Mouse (Mus musculus): Measurements from ENCODE around the gene Atp2b1.

Gene Atp2b1

DNA sequence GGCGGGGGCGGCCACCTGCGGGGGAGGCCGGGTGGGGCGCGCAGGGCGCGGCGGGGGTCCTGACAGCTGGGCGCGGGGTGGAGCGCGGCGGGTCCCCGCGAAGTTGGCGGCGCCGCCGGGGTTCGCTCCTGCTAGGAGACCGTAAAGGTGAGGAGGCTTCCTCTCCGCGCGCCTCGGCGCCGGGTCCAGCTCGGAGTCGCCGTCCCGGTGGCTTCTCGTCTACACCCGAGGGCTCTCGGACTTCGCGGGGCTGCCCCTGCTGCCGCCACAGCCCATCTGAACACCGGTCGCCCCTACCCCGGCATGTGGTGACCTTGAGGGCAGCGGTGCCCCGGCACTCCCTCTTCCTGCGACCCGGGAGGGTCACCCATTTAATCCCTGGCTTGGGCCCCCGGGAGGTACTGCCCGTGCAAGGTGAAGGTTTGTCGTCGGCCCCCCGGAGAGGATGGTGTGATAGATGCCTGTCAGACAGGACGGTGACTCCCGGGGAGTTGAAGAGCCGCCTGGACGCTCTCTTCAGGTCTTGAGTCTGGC lies 1.3 kb downstream of the Atp2b1 start:
- intact Hi-C loops (cut with DNase I), result loop anchor here (5.0 to 10.0 kb wide), 4 partner anchors 77 to 421 kb away; no protein-coding TSS in a partner anchor

- intact Hi-C loops (cut with DNase I), result loop anchor here (5.0 to 10.0 kb wide), 4 partner anchors 76 to 421 kb away; no protein-coding TSS in a partner anchor
Observed at GRCm38 (mm10) chr10:98916011-98916780, 2.0 kb downstream of the Atp2b1 start.

GRCm38 (mm10) chr10:98916781-98917340 lies 2.7 kb downstream of the Atp2b1 start:
- intact Hi-C loops (cut with DNase I), result loop anchor here (5.0 to 10.0 kb wide), 4 partner anchors 75 to 422 kb away; no protein-coding TSS in a partner anchor

- intact Hi-C loops (cut with DNase I), result no loop called here
Observed at GRCm38 (mm10) chr10:98925081-98925480, 10.9 kb downstream of the Atp2b1 start.

DNA sequence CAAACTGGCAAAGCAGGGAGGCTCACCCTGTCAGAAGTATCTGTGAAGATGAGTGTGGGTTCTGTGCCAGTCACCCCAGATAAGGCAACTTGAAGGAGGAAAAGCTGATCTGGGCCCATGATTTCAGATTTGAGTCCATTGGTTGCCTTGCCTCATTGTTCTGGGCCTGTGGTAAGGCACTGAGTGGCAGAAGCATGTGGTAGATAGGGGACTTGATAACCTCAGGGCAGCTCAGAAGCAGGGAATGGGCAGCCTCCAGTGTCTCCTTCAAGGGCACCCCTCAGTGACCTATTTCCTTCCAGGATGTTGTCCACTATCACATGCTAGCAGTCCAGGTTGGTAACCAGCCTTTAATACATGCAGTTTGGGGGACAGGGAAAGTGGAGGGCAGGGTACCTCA lies 12.8 kb downstream of the Atp2b1 start:
- intact Hi-C loops (cut with DNase I), result no loop called here

DNA sequence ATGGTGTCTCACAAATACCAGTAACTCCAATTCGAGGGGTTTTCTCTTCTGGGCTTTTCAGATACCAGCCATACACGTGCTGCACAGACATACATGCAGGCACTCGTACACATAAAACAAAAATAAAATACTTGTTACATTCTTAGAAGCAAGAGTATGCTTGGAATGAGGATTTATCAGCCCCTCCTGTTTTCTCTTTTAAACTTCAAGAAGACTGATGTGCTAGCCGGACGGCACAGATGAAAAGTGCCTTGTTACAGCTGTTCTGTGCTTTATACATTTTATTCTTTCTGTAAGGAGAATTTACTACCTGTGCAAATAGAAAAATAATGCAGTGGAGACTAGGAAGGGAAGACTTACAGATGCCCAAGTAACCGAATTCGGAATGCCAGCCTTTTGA lies 15.2 kb downstream of the Atp2b1 start:
- intact Hi-C loops (cut with DNase I), result no loop called here

DNA sequence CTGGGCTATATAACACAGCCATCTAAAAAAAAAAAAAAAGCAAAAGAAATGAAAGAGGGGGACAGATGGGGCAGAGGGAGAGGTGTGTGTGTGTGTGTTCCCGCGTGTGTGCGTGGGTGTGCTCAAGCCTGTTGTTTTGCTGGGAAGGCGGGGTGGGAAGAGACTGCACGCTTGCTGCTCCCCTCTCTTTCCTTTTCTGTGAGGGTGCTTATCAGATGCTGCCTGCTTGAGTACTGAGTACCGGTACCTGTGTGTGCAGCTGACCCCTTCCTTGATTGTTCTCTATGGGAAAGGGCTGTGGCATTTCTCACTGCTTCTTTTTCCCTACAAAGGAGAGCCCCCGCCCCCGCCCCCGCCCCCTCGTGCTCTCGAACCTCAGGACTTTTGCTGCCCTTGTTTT lies 15.9 kb downstream of the Atp2b1 start:
- intact Hi-C loops (cut with DNase I), result no loop called here

- intact Hi-C loops (cut with DNase I), result no loop called here
Observed at GRCm38 (mm10) chr10:98940137-98940536, 25.9 kb downstream of the Atp2b1 start.

DNA sequence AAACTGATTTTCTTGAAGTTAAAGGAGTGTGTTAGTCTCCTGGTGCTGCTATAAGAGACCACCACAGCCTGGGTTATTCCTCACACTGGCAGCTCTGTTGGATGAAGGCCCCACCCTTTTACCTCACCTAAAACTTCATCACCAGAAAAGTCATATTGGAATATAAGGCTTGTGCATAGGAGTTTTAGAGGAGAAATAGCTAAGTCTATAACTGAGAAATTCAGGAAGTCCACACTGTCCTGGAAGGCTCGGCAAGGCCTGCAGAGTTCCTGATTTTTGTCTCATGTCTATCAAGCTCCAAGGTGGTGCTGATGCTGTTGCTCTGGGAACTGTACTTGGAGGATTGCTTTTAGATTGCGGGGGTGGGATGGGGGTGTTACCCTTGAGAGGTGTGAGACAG lies 26.6 kb downstream of the Atp2b1 start:
- intact Hi-C loops (cut with DNase I), result no loop called here

GRCm38 (mm10) chr10:98941991-98942390 lies 27.8 kb downstream of the Atp2b1 start:
- intact Hi-C loops (cut with DNase I), result no loop called here

GRCm38 (mm10) chr10:98942999-98943398 lies 28.8 kb downstream of the Atp2b1 start:
- intact Hi-C loops (cut with DNase I), result no loop called here

DNA sequence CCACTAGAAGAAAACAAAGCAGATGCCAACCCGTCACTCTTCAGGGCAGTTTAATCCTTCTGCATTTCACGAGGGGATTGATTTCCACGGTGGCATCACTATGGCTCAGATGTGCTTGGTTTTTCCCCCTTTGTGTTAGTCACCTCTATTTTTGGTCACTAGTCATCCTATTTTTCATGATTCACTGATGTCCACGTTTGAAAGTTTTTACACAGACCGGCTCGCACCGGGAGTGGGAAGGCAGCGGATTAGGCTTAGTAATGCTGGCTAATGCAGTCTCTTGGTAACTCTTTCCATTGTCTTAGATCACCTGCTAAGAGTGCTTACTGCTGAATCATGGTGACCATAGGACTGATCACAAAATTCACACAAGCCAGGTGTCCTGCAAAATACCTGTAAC lies 29.7 kb downstream of the Atp2b1 start:
- intact Hi-C loops (cut with DNase I), result no loop called here

- intact Hi-C loops (cut with DNase I), result no loop called here
Observed at GRCm38 (mm10) chr10:98946031-98946791, 32.0 kb downstream of the Atp2b1 start.

GRCm38 (mm10) chr10:98947206-98947605 lies 33.0 kb downstream of the Atp2b1 start:
- intact Hi-C loops (cut with DNase I), result no loop called here

DNA sequence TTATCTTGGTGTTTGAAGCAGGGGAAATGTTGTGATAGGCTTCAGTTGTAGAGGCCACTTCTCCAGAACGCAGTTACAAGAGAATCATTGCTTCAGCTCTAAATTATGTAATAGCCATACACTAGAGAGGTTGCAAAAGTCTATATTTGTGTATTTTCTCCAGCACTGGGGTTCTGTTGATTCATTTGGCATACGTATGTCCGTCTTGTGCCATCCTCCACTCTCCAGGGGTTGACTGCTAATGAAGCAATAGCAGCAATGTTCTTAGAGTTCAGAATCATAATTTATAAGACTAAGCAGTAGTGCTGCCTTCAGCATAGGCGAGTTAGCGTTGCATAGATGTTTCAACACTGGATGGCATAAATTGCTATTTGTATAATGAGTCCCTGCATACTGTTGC lies 33.9 kb downstream of the Atp2b1 start:
- intact Hi-C loops (cut with DNase I), result no loop called here

GRCm38 (mm10) chr10:98949750-98950149 lies 35.5 kb downstream of the Atp2b1 start:
- intact Hi-C loops (cut with DNase I), result no loop called here

GRCm38 (mm10) chr10:98951286-98952270 lies 37.4 kb downstream of the Atp2b1 start:
- intact Hi-C loops (cut with DNase I), result no loop called here

DNA sequence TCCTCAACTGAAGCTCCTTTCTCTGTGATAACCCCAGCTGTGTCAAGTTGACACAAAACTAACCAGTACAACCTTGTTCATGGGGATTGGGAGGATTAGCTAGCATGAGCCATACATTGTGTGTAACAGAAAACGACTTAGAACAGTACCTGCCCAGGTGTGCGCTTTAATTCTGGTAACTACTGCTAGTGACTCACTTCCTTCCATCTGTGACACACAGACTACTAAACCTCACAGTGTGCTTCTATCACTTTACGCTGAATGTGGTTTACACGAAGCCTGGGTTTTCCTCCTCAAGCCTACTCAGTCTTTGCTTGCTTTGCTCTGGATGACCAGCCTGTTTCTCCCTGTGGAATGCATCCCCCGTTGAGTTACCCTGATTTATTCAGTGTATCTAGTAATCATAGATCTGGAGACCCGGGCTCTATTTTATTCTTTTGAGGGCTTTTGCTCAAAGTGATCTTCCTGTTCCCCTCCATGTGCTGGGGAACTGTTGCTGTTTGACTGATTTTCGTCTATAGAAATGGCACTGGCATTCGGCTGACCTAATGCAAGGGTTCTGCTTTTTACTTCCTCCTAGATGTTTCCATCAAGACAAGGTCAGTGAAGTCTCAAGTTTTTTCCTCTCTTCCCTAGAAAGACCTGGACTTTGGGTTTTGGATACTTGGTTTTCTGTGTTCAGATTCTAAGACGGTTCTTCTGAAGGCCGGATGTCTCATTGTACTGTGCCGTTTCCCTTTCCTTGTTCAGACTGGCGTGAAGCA lies 40.2 kb downstream of the Atp2b1 start:
- intact Hi-C loops (cut with DNase I), result no loop called here

DNA sequence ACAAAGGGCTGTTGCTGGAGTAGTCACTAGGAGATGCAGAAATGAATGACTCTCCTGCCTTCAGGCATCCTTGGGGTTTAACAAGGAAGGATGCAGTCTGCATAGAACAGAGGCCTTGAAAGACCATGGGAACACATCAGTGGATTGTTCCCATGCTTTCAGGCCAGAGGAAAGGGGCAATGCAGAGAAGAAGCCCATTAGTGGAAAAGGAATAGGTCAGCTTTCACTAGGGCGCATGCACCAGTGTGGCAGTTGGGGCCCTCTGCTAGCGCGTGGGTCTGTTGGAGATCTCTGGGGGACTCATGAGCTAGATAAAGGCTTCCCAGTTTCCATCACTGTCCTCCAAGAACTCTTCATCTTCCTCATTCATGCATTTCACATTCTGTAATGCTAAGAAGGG lies 41.9 kb downstream of the Atp2b1 start:
- intact Hi-C loops (cut with DNase I), result no loop called here

DNA sequence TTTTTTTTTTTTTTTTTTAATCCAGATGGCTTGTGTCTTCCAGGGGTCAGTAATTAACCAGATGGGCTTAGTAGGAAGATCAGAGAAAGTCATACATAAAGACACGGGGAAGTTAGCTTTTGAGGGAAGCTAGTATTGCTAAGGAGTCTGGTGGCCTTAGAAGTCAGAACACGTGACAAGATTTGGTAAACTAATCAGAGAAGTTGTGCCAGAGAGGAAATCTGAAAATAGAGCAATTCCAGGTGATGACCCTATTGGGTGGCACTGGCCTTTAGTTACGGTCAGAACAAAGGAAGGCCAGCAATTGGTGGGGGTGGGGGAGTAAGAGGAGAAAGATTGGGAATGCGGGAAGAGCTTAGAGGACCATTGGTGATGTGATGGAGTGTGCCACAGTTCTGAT lies 44.5 kb downstream of the Atp2b1 start:
- intact Hi-C loops (cut with DNase I), result no loop called here

Measured in adrenal gland (tissue).